Mouse (Mus musculus): ENCODE data around the gene Fabp2.

GRCm38 (mm10) chr3:122871596-122871995 is 23.3 kb upstream of the Fabp2 start:
- no peak for TF ChIP-seq CTCF (IDR thresholded peaks at IDR 0.05; ENCODE audit: low read depth)
- TF ChIP-seq EP300 (IDR thresholded peaks at IDR 0.05; ENCODE audit: low read depth) = no peak
